In the genomic region with DNA sequence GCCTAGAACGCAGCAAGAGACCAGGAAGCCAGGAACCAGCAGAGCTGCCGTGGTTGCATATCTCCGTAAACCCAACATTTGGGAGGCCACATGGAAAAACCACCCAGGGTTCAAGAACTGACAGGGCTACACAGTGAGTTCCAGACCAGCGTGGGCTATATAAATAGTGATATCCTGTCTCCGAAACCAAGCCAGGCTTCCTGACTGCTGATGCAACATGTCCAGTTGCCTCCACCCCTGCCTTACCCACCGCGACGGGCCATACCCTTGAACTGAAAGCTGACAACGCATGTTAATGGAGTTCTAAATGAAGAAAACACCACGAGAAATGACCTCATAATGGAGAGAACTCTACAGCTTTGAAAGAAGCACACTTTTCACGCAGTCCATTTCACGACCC, we compare ENCODE assay signal across 11 mouse cellular contexts. TPM values are rescaled to one million over a fixed set of nuclear protein-coding genes. Genes with fewer than 3 reads are reported as not detected.
A peak's percentile ranks its signal among the peaks of the same experiment; 100 is the strongest.
DNase-seq lines count a peak whose midpoint lies in the region; ATAC-seq and TF ChIP-seq lines count a peak whose summit lies in the region.
"Had no signal": no experiment of that assay in that cellular context is flagged by ENCODE, and none has a peak within 500 bp of the region (broad histone marks: within the 10 kb centered on the region; RNA-seq: fewer than 3 reads in every experiment).

No protein-coding gene starts in this region.

- 0 out of 2 replicates have a peak overlapping the region, but pooled peaks have one; percentile 2 for H3K27ac ChIP-seq in kidney, postnatal 0 days
- H3K27ac ChIP-seq in intestine, embryonic 15.5 days = peak overlapping the region; percentile 33; the same call in 1 of the 2 replicates
- peak overlapping the region; percentile 84 for H3K27ac ChIP-seq in lung, embryonic 14.5 days (ENCODE audit: low read depth)

- DNase-seq in kidney, postnatal 0 days (ENCODE audit: low spot score) = no peak
- no peak for DNase-seq in kidney, postnatal 36 days
- DNase-seq in lung, embryonic 14.5 days = peak; percentile 51
- no peak for DNase-seq in T-cell, adult 2 months (ENCODE audit: low spot score)
- DNase-seq in thymus, postnatal 25 days = no peak
- DNase-seq in kidney, postnatal 10 days = no peak

- H3K9ac ChIP-seq in kidney, postnatal 0 days (ENCODE audit: low read depth, low read length) = no peak overlapping the region
- H3K9ac ChIP-seq in intestine, embryonic 15.5 days = no peak overlapping the region
- H3K9ac ChIP-seq in lung, embryonic 14.5 days = no peak overlapping the region
- H3K9ac ChIP-seq: kidney, embryonic 15.5 days; liver, embryonic 15.5 days had no signal

- WGBS in kidney, postnatal 0 days = 72% methylated on average over 12 of the region's 12 CpGs
- WGBS in intestine, embryonic 15.5 days = 68% methylated on average over 12 of the region's 12 CpGs
- 64% methylated on average over 12 of the region's 12 CpGs for WGBS in lung, embryonic 14.5 days

- peaks cover 26% of the 10 kb centered on the region for H3K4me1 ChIP-seq in kidney, postnatal 0 days (replicated peaks; ENCODE audit: insufficient read depth, low read length)
- peaks cover 36% of the 10 kb centered on the region for H3K4me1 ChIP-seq in intestine, embryonic 15.5 days (replicated peaks)
- H3K4me1 ChIP-seq in lung, embryonic 14.5 days (ENCODE audit: insufficient read depth) = peaks cover 32% of the 10 kb centered on the region

- no peak for TF ChIP-seq CTCF in kidney, postnatal 0 days (IDR thresholded peaks at IDR 0.05; ENCODE audit: low read depth)
- no peak for TF ChIP-seq CTCF in lung, embryonic 14.5 days (IDR thresholded peaks at IDR 0.05; ENCODE audit: low read depth)

- H3K9me3 ChIP-seq in kidney, postnatal 0 days (replicated peaks; ENCODE audit: low read length) = no peaks in the 10 kb centered on the region
- H3K9me3 ChIP-seq in intestine, embryonic 15.5 days = no peaks in the 10 kb centered on the region
- no peaks in the 10 kb centered on the region for H3K9me3 ChIP-seq in lung, embryonic 14.5 days (ENCODE audit: low read depth, low read length)
- H3K9me3 ChIP-seq: hindbrain, embryonic 10.5 days; kidney, embryonic 15.5 days; liver, embryonic 15.5 days had no signal

- H3K4me3 ChIP-seq in kidney, postnatal 0 days (replicated peaks; ENCODE audit: low read depth, low read length) = no peak overlapping the region
- no peak overlapping the region for H3K4me3 ChIP-seq in intestine, embryonic 15.5 days (replicated peaks)
- H3K4me3 ChIP-seq in lung, embryonic 14.5 days (ENCODE audit: low read depth, low read length) = no peak overlapping the region
- H3K4me3 ChIP-seq: hindbrain, embryonic 10.5 days; kidney, embryonic 15.5 days; liver, embryonic 15.5 days had no signal

- H3K4me2 ChIP-seq in kidney, postnatal 0 days (ENCODE audit: low read length) = no peak overlapping the region
- no peak overlapping the region for H3K4me2 ChIP-seq in intestine, embryonic 15.5 days (replicated peaks)
- H3K4me2 ChIP-seq in lung, embryonic 14.5 days = 0 out of 2 replicates have a peak overlapping the region, but pooled peaks have one; percentile 39
- H3K4me2 ChIP-seq: liver, embryonic 15.5 days had no signal

- no peaks in the 10 kb centered on the region for H3K36me3 ChIP-seq in kidney, postnatal 0 days (ENCODE audit: insufficient read depth, low read length)
- H3K36me3 ChIP-seq in intestine, embryonic 15.5 days = no peaks in the 10 kb centered on the region
- no peaks in the 10 kb centered on the region for H3K36me3 ChIP-seq in lung, embryonic 14.5 days (ENCODE audit: insufficient read depth)
- H3K36me3 ChIP-seq: hindbrain, embryonic 10.5 days; kidney, embryonic 15.5 days; liver, embryonic 15.5 days had no signal

- no peak for ATAC-seq in kidney, postnatal 0 days (replicated peaks; ENCODE audit: low FRiP score, low read depth)
- ATAC-seq in intestine, embryonic 15.5 days = no peak
- ATAC-seq in lung, embryonic 14.5 days (ENCODE audit: insufficient read depth) = no peak
- peak; percentile 12 for ATAC-seq in megakaryocyte-erythroid progenitor cell, adult 5-6 weeks (replicated peaks; ENCODE audit: low FRiP score, low TSS enrichment, poor library complexity, severe bottlenecking)

- H3K27me3 ChIP-seq in kidney, postnatal 0 days (ENCODE audit: insufficient read depth, low read length) = no peaks in the 10 kb centered on the region
- no peaks in the 10 kb centered on the region for H3K27me3 ChIP-seq in intestine, embryonic 15.5 days (replicated peaks)
- H3K27me3 ChIP-seq in lung, embryonic 14.5 days (ENCODE audit: insufficient read depth, low read length) = no peaks in the 10 kb centered on the region
- H3K27me3 ChIP-seq: kidney, embryonic 15.5 days; liver, embryonic 15.5 days had no signal

RNA-seq across cellular contexts. Expression of gene Gna13, which starts 14.2 kb away (rescaled TPM):
- polyA plus RNA-seq in kidney, postnatal 0 days (2015; fragmentation: Nextera tagmentation; extraction: Ambion mirVana) = 33.9 and 36.2 TPM in 2 replicates
- 32.2 and 32.7 TPM in 2 replicates for polyA plus RNA-seq in intestine, embryonic 15.5 days (2015; fragmentation: Nextera tagmentation; extraction: Ambion mirVana)
- polyA plus RNA-seq in lung, embryonic 14.5 days (2014; fragmentation: Nextera tagmentation; extraction: Ambion mirVana) = 30.7 and 33.8 TPM in 2 replicates
- total RNA-seq in megakaryocyte-erythroid progenitor cell, adult 5-6 weeks (2014; fragmentation: Nextera tagmentation) = 34.0 and 40.6 TPM in 2 replicates
- 36.7 and 37.1 TPM in 2 replicates for total RNA-seq in megakaryocyte-erythroid progenitor cell, adult 5-6 weeks (2017)

RNA-seq across cellular contexts. Expression of gene Rgs9, which starts 50.5 kb away (rescaled TPM):
- polyA plus RNA-seq in kidney, postnatal 0 days (2015; fragmentation: Nextera tagmentation; extraction: Ambion mirVana) = 0.99 and 1.1 TPM in 2 replicates
- 3.6 and 4.2 TPM in 2 replicates for polyA plus RNA-seq in intestine, embryonic 15.5 days (2015; fragmentation: Nextera tagmentation; extraction: Ambion mirVana)
- polyA plus RNA-seq in lung, embryonic 14.5 days (2014; fragmentation: Nextera tagmentation; extraction: Ambion mirVana) = 1.4 and 1.5 TPM in 2 replicates
- total RNA-seq in megakaryocyte-erythroid progenitor cell, adult 5-6 weeks (2014; fragmentation: Nextera tagmentation) = 0.24 TPM in 1 of 2 replicates, not detected in the other
- not detected in 2 replicates for total RNA-seq in megakaryocyte-erythroid progenitor cell, adult 5-6 weeks (2017)

Comparison
In these comparisons a context has a peak if more than half of its experiments do, and no peak if none do; other contexts are left out.
1. H3K27ac ChIP-seq: peak in every context shown above with its lines; median percentile 84 in lung, embryonic 14.5 days; 33 in intestine, embryonic 15.5 days; 2 in kidney, postnatal 0 days.